Mouse (Mus musculus): Measurements from ENCODE around the gene Srd5a1. TPM values are rescaled to one million over a fixed set of nuclear protein-coding genes. Genes with fewer than 3 reads are reported as not detected.

The Srd5a1 gene
- polyA plus RNA-seq, 1 experiment from 2014 or later, result 36.1 TPM

Other genes starting within 250 kb of the Srd5a1 start
- 120 and 125 TPM in 2 replicates for gene Nsun2, start 77.7 kb downstream of the Srd5a1 start, polyA plus RNA-seq (2015; fragmentation: Nextera tagmentation; extraction: Ambion mirVana)
- 6.3 and 6.7 TPM in 2 replicates for gene Tent4a, start 76.8 kb downstream of the Srd5a1 start, polyA plus RNA-seq (2015; fragmentation: Nextera tagmentation; extraction: Ambion mirVana)
- 4.3 and 4.8 TPM in 2 replicates for gene Ube2ql1, start 128.4 kb upstream of the Srd5a1 start, polyA plus RNA-seq (2015; fragmentation: Nextera tagmentation; extraction: Ambion mirVana)
- 151 and 159 TPM in 2 replicates for gene Med10, start 191.0 kb upstream of the Srd5a1 start, polyA plus RNA-seq (2015; fragmentation: Nextera tagmentation; extraction: Ambion mirVana)